Mouse (Mus musculus): ENCODE measurements around the gene Trappc3l. TPM values are rescaled to one million over a fixed set of nuclear protein-coding genes. Genes with fewer than 3 reads are reported as not detected.

Trappc3l gene
- polyA plus RNA-seq, 1 experiment from 2014 or later, result not detected

- 88% methylated on average over 2 of the region's 2 CpGs for WGBS
- Histone ChIP-seq H3K9ac (ENCODE audit: low read length) (no peak overlapping the region), H3K9me3 (ENCODE audit: control insufficient read depth, low read length) (no peaks in the 10 kb centered on the region), H3K36me3 (ENCODE audit: control insufficient read depth, insufficient read depth, low read length) (no peaks in the 10 kb centered on the region), H3K27ac (ENCODE audit: low read depth, low read length) (no peak overlapping the region), H3K4me1 (ENCODE audit: control insufficient read depth, insufficient read depth, low read length) (no peaks in the 10 kb centered on the region), H3K4me3 (ENCODE audit: low read depth, low read length) (no peak overlapping the region), H3K27me3 (ENCODE audit: control insufficient read depth, insufficient read depth, low read length) (no peaks in the 10 kb centered on the region), H3K4me2 (no peak overlapping the region)
- DNase-seq (ENCODE audit: low spot score, missing footprints) (no peak), ATAC-seq (ENCODE audit: low FRiP score) (no peak)
These were observed 104.3 kb downstream of the Trappc3l start for GRCm38 (mm10) chr10:34141693-34142092.

GRCm38 (mm10) chr10:34149772-34150171 lies 112.4 kb downstream of the Trappc3l start:
- H3K9me3 ChIP-seq (ENCODE audit: control insufficient read depth, low read length), result no peaks in the 10 kb centered on the region
- 74% methylated on average over 3 of the region's 3 CpGs for WGBS
- H3K9ac ChIP-seq (ENCODE audit: low read length), result no peak overlapping the region
- H3K36me3 ChIP-seq (ENCODE audit: control insufficient read depth, insufficient read depth, low read length), result no peaks in the 10 kb centered on the region
- DNase-seq (ENCODE audit: low spot score, missing footprints) (no peak), ATAC-seq (ENCODE audit: low FRiP score) (no peak)
- no peaks in the 10 kb centered on the region for H3K4me1 ChIP-seq (ENCODE audit: control insufficient read depth, insufficient read depth, low read length)
- H3K4me2 ChIP-seq, result no peak overlapping the region
- H3K27me3 ChIP-seq (ENCODE audit: control insufficient read depth, insufficient read depth, low read length), result no peaks in the 10 kb centered on the region
- H3K4me3 ChIP-seq (ENCODE audit: low read depth, low read length), result no peak overlapping the region
- H3K27ac ChIP-seq (ENCODE audit: low read depth, low read length), result no peak overlapping the region

GRCm38 (mm10) chr10:34150454-34150853 lies 113.1 kb downstream of the Trappc3l start:
- Histone ChIP-seq H3K27me3 (ENCODE audit: control insufficient read depth, insufficient read depth, low read length) (no peaks in the 10 kb centered on the region), H3K27ac (ENCODE audit: low read depth, low read length) (no peak overlapping the region), H3K4me3 (ENCODE audit: low read depth, low read length) (no peak overlapping the region), H3K36me3 (ENCODE audit: control insufficient read depth, insufficient read depth, low read length) (no peaks in the 10 kb centered on the region), H3K9ac (ENCODE audit: low read length) (no peak overlapping the region), H3K4me2 (no peak overlapping the region), H3K4me1 (ENCODE audit: control insufficient read depth, insufficient read depth, low read length) (no peaks in the 10 kb centered on the region), H3K9me3 (ENCODE audit: control insufficient read depth, low read length) (no peaks in the 10 kb centered on the region)
- ATAC-seq (ENCODE audit: low FRiP score) (no peak), DNase-seq (ENCODE audit: low spot score, missing footprints) (no peak)
- 55% methylated on average over 6 of the region's 6 CpGs for WGBS

- Histone ChIP-seq H3K9me3 (ENCODE audit: control insufficient read depth, low read length) (no peaks in the 10 kb centered on the region), H3K36me3 (ENCODE audit: control insufficient read depth, insufficient read depth, low read length) (no peaks in the 10 kb centered on the region), H3K27me3 (ENCODE audit: control insufficient read depth, insufficient read depth, low read length) (no peaks in the 10 kb centered on the region), H3K27ac (ENCODE audit: low read depth, low read length) (no peak overlapping the region), H3K4me2 (no peak overlapping the region), H3K4me3 (ENCODE audit: low read depth, low read length) (no peak overlapping the region), H3K9ac (ENCODE audit: low read length) (no peak overlapping the region), H3K4me1 (ENCODE audit: control insufficient read depth, insufficient read depth, low read length) (no peaks in the 10 kb centered on the region)
- DNase-seq (ENCODE audit: low spot score, missing footprints) (no peak), ATAC-seq (ENCODE audit: low FRiP score) (no peak)
- WGBS, result 78% methylated on average over 3 of the region's 3 CpGs
These were observed 114.4 kb downstream of the Trappc3l start for GRCm38 (mm10) chr10:34151827-34152226.

- DNase-seq (ENCODE audit: low spot score, missing footprints) (no peak), ATAC-seq (ENCODE audit: low FRiP score) (no peak)
- H3K9ac ChIP-seq (ENCODE audit: low read length), result no peak overlapping the region
- no peaks in the 10 kb centered on the region for H3K36me3 ChIP-seq (ENCODE audit: control insufficient read depth, insufficient read depth, low read length)
- 90% methylated on average over 12 of the region's 12 CpGs for whole genome bisulfite sequencing
- H3K27me3 ChIP-seq (ENCODE audit: control insufficient read depth, insufficient read depth, low read length), result no peaks in the 10 kb centered on the region
- H3K27ac ChIP-seq (ENCODE audit: low read depth, low read length), result no peak overlapping the region
- H3K9me3 ChIP-seq (ENCODE audit: control insufficient read depth, low read length), result no peaks in the 10 kb centered on the region
- no peak overlapping the region for H3K4me3 ChIP-seq (ENCODE audit: low read depth, low read length)
- H3K4me1 ChIP-seq (ENCODE audit: control insufficient read depth, insufficient read depth, low read length), result no peaks in the 10 kb centered on the region
- no peak overlapping the region for H3K4me2 ChIP-seq
These were observed 118.6 kb downstream of the Trappc3l start for GRCm38 (mm10) chr10:34155796-34156554.

Other genes starting within 250 kb of the Trappc3l start
- not detected in 2 replicates for gene Sult3a1, start 179.9 kb upstream of the Trappc3l start, polyA plus RNA-seq (2014; fragmentation: Nextera tagmentation; extraction: Ambion mirVana)
- 0.07 and 0.25 TPM in 2 replicates for gene Rsph4a, start 132.5 kb upstream of the Trappc3l start, polyA plus RNA-seq (2014; fragmentation: Nextera tagmentation; extraction: Ambion mirVana)
- gene Zup1, start 86.3 kb upstream of the Trappc3l start, polyA plus RNA-seq (2014; fragmentation: Nextera tagmentation; extraction: Ambion mirVana), result 26.9 and 29.2 TPM in 2 replicates
- 164 and 171 TPM in 2 replicates for gene Rwdd1, start 18.0 kb upstream of the Trappc3l start, polyA plus RNA-seq (2014; fragmentation: Nextera tagmentation; extraction: Ambion mirVana)
- not detected in 2 replicates for gene Calhm4, start 6.7 kb downstream of the Trappc3l start, polyA plus RNA-seq (2014; fragmentation: Nextera tagmentation; extraction: Ambion mirVana)
- gene Calhm5, start 58.9 kb downstream of the Trappc3l start, polyA plus RNA-seq (2014; fragmentation: Nextera tagmentation; extraction: Ambion mirVana), result 0.37 and 0.44 TPM in 2 replicates
- gene Calhm6, start 90.4 kb downstream of the Trappc3l start, polyA plus RNA-seq (2014; fragmentation: Nextera tagmentation; extraction: Ambion mirVana), result 0.20 and 0.25 TPM in 2 replicates
- gene Dse, start 170.1 kb downstream of the Trappc3l start, polyA plus RNA-seq (2014; fragmentation: Nextera tagmentation; extraction: Ambion mirVana), result 21.1 and 24.8 TPM in 2 replicates
- 68.8 and 76.8 TPM in 2 replicates for gene Tspyl1, start 244.6 kb downstream of the Trappc3l start, polyA plus RNA-seq (2014; fragmentation: Nextera tagmentation; extraction: Ambion mirVana)